Mouse (Mus musculus) liver, postnatal 0 days (tissue): ENCODE measurements at regions not wholly inside any gene's neighbourhood (a gene's known extent, or its start where the extent isn't known, plus 50 kb on each side); places are given as distances from the start of the nearest gene placed in this dataset.

ENCODE experiments used
- ATAC-seq: fragments of 200-750 bp; cut with Nextera tagmentation; 2 replicates; pipeline ENCODE4 v1.8.0; 2017; ENCODE audit warnings: mild to moderate bottlenecking, moderate library complexity
- DNase-seq: peaks from one replicate; pipeline ENCODE4 v3.0.0-alpha.2; 2016
- H3K27ac ChIP-seq: fragments of 300-500 bp; sonication (generic); 2 replicates; pipeline ENCODE4 v1.5.1; 2014; ENCODE audit warnings: antibody characterized with exemption, moderate library complexity, mild to moderate bottlenecking, low read depth
- H3K27me3 ChIP-seq: fragments of 300-500 bp; sonication (generic); 2 replicates; pipeline ENCODE4 v1.6.1; 2014; ENCODE audit warnings: low read length, control low read depth, mixed read lengths; ENCODE audit not compliant: insufficient read depth
- H3K36me3 ChIP-seq: fragments of 300-500 bp; sonication (generic); replicated peaks from 2 replicates; pipeline ENCODE4 v1.6.1; 2014; ENCODE audit warnings: mild to moderate bottlenecking, control low read depth, low read length, moderate library complexity, mixed read lengths; ENCODE audit not compliant: insufficient read depth
- H3K4me1 ChIP-seq: fragments of 300-500 bp; sonication (generic); 2 replicates; pipeline ENCODE4 v1.6.1; 2014; ENCODE audit warnings: antibody characterized with exemption, mild to moderate bottlenecking, control low read depth; ENCODE audit not compliant: insufficient read depth
- H3K4me2 ChIP-seq: fragments of 300-500 bp; sonication (generic); 2 replicates; pipeline ENCODE4 v1.6.1; 2014; ENCODE audit warnings: low read depth, mild to moderate bottlenecking, low read length, moderate library complexity, mixed read lengths
- H3K4me3 ChIP-seq: fragments of 300-500 bp; sonication (generic); 2 replicates; pipeline ENCODE4 v1.5.1; 2014; ENCODE audit warnings: low read depth, low read length
- H3K9ac ChIP-seq: fragments of 300-500 bp; sonication (generic); replicated peaks from 2 replicates; pipeline ENCODE4 v1.6.1; 2014; ENCODE audit warnings: mild to moderate bottlenecking, moderate library complexity
- H3K9me3 ChIP-seq: fragments of 300-500 bp; sonication (generic); 2 replicates; pipeline ENCODE4 v1.6.1; 2016; ENCODE audit warnings: mild to moderate bottlenecking, control low read depth, low read length, mixed read lengths
- CTCF ChIP-seq: sonication (generic); IDR thresholded peaks from 2 replicates; pipeline ENCODE4 v1.5.1; 2016; ENCODE audit warnings: antibody characterized with exemption, low read depth
- EP300 ChIP-seq: IDR thresholded peaks from 2 replicates; pipeline ENCODE4 v1.6.1; 2016; ENCODE audit warnings: antibody characterized with exemption, low read depth, mild to moderate bottlenecking
- WGBS: fragments of 180-500 bp; shearing (Covaris S2); extraction: QIAGEN DNeasy Blood & Tissue Kit; methylation state at CpG from one replicate; pipeline ENCODE4 v1.1.7; 2014; ENCODE audit not compliant: insufficient replicate concordance; 5-methylcytosine and 5-hydroxymethylcytosine counted together

- no peak for TF ChIP-seq CTCF
- no peak for TF ChIP-seq EP300
- H3K9ac ChIP-seq = no peak overlapping the region
- no peak overlapping the region for H3K27ac ChIP-seq
- H3K27me3 ChIP-seq = no peaks in the 10 kb centered on the region
- H3K4me1 ChIP-seq = no peaks in the 10 kb centered on the region; the same call in 1 of the 2 replicates
- ATAC-seq (no peak), DNase-seq (no peak)
- no peak overlapping the region for H3K4me3 ChIP-seq
- H3K9me3 ChIP-seq = peaks cover 3% of the 10 kb centered on the region; the same call in 1 of the 2 replicates
- no peaks in the 10 kb centered on the region for H3K36me3 ChIP-seq
- WGBS = 87% methylated on average over 13 of the region's 13 CpGs
- H3K4me2 ChIP-seq = no peak overlapping the region
Observed at GRCm38 (mm10) chr3:138653549-138654246, 88.3 kb upstream of the Tspan5 start.

- no peaks in the 10 kb centered on the region; the same call in 1 of the 2 replicates for H3K4me1 ChIP-seq
- no peak for ATAC-seq
- no peak overlapping the region for H3K4me3 ChIP-seq
- TF ChIP-seq EP300 (no peak), CTCF (no peak)
- H3K9ac ChIP-seq = no peak overlapping the region
- H3K36me3 ChIP-seq = no peaks in the 10 kb centered on the region
- H3K27ac ChIP-seq = no peak overlapping the region
- WGBS = 73% methylated on average over 16 of the region's 16 CpGs
- no peak overlapping the region for H3K4me2 ChIP-seq
- no peaks in the 10 kb centered on the region for H3K27me3 ChIP-seq
- H3K9me3 ChIP-seq = peaks cover 3% of the 10 kb centered on the region; the same call in 1 of the 2 replicates
- no peak for DNase-seq
Observed at GRCm38 (mm10) chr3:138654610-138655371, 87.2 kb upstream of the Tspan5 start.

DNA sequence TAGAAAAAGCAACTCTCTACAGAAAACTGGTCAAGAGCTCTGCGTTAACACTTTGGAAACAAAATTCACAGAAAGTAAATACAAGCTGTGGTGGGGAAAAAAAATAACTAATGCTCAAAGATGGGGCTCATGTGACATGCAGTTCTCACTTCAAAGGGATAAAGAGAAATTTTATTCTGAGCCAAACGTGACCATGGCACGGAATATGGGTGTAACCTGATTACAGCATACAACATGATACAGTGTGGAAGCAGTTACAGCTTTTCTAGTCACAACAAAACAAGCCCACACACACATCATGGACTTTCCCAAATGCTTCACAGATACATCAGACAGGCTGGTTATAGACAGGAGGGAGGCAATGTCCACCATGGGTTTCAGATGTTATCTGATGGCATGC, 86.5 kb upstream of the Tspan5 start:
- H3K9ac ChIP-seq = no peak overlapping the region
- H3K27ac ChIP-seq = no peak overlapping the region
- WGBS = 85% methylated on average over 3 of the region's 3 CpGs
- H3K4me2 ChIP-seq = no peak overlapping the region
- ATAC-seq (no peak), DNase-seq (no peak)
- TF ChIP-seq EP300 = no peak
- TF ChIP-seq CTCF = no peak
- no peak overlapping the region for H3K4me3 ChIP-seq
- no peaks in the 10 kb centered on the region; the same call in 1 of the 2 replicates for H3K4me1 ChIP-seq
- no peaks in the 10 kb centered on the region for H3K36me3 ChIP-seq
- no peaks in the 10 kb centered on the region for H3K27me3 ChIP-seq
- H3K9me3 ChIP-seq = peaks cover 3% of the 10 kb centered on the region; the same call in 1 of the 2 replicates

GRCm38 (mm10) chr3:138662625-138663024, 79.4 kb upstream of the Tspan5 start:
- no peaks in the 10 kb centered on the region for H3K4me1 ChIP-seq
- no peak for ATAC-seq
- no peak overlapping the region for H3K4me3 ChIP-seq
- H3K9me3 ChIP-seq = peaks cover 3% of the 10 kb centered on the region; the same call in 1 of the 2 replicates
- no peaks in the 10 kb centered on the region for H3K27me3 ChIP-seq
- no peak overlapping the region for H3K4me2 ChIP-seq
- no peaks in the 10 kb centered on the region for H3K36me3 ChIP-seq
- DNase-seq = no peak
- 46% methylated on average over 2 of the region's 2 CpGs for WGBS
- TF ChIP-seq CTCF (no peak), EP300 (no peak)
- no peak overlapping the region for H3K27ac ChIP-seq
- H3K9ac ChIP-seq = no peak overlapping the region

GRCm38 (mm10) chr3:138668394-138669092, 73.5 kb upstream of the Tspan5 start:
- H3K36me3 ChIP-seq = no peaks in the 10 kb centered on the region
- H3K4me1 ChIP-seq = peaks cover 4% of the 10 kb centered on the region; the same call in 1 of the 2 replicates
- WGBS = 85% methylated on average over 14 of the region's 14 CpGs
- H3K9ac ChIP-seq = no peak overlapping the region
- no peak overlapping the region for H3K27ac ChIP-seq
- ATAC-seq = no peak
- H3K4me3 ChIP-seq = no peak overlapping the region
- H3K4me2 ChIP-seq = no peak overlapping the region
- DNase-seq = no peak
- no peaks in the 10 kb centered on the region for H3K27me3 ChIP-seq
- H3K9me3 ChIP-seq = 0 out of 2 replicates have a peak, but pooled peaks cover 3% of the 10 kb centered on the region
- no peak for TF ChIP-seq CTCF
- no peak for TF ChIP-seq EP300

- ATAC-seq = no peak
- Histone ChIP-seq H3K4me2 (no peak overlapping the region), H3K9me3 (no peaks in the 10 kb centered on the region), H3K27me3 (no peaks in the 10 kb centered on the region), H3K4me1 (peaks cover 4% of the 10 kb centered on the region; the same call in 1 of the 2 replicates), H3K4me3 (no peak overlapping the region), H3K36me3 (no peaks in the 10 kb centered on the region), H3K27ac (no peak overlapping the region), H3K9ac (no peak overlapping the region)
- DNase-seq = no peak
- TF ChIP-seq CTCF (no peak), EP300 (no peak)
- WGBS = 73% methylated on average over 2 of the region's 2 CpGs
Observed at GRCm38 (mm10) chr3:138675881-138676280, 66.1 kb upstream of the Tspan5 start.
